Mouse (Mus musculus) ES-Bruce4 (cell line): ENCODE measurements around the gene Mycbpap. TPM values are rescaled to one million over a fixed set of nuclear protein-coding genes. Genes with fewer than 3 reads are reported as not detected.

Experiments
- H3K27ac ChIP-seq: 2 replicates; pipeline ENCODE4 v1.5.1; 2012; ENCODE audit warnings: low read length, inconsistent platforms; ENCODE audit not compliant: insufficient read depth
- H3K27me3 ChIP-seq: 2 replicates; pipeline ENCODE4 v1.6.1; 2012; ENCODE audit warnings: mild to moderate bottlenecking, low read length, inconsistent platforms; ENCODE audit not compliant: control insufficient read depth, poor library complexity, insufficient read depth, severe bottlenecking
- H3K36me3 ChIP-seq: 2 replicates; pipeline ENCODE4 v1.6.1; 2012; ENCODE audit warnings: inconsistent platforms, mild to moderate bottlenecking, low read length, moderate library complexity; ENCODE audit not compliant: control insufficient read depth, poor library complexity, insufficient read depth, severe bottlenecking
- H3K4me1 ChIP-seq: one replicate; pipeline ENCODE4 v1.8.1; 2011; ENCODE audit warnings: low read length; ENCODE audit not compliant: control insufficient read depth, insufficient read depth
- H3K4me3 ChIP-seq: 2 replicates; pipeline ENCODE4 v1.5.1; 2011; ENCODE audit warnings: low read depth, mild to moderate bottlenecking, low read length
- H3K9ac ChIP-seq: 2 replicates; pipeline ENCODE4 v1.6.1; 2012; ENCODE audit warnings: low read depth, mild to moderate bottlenecking, inconsistent platforms; ENCODE audit not compliant: poor library complexity, severe bottlenecking
- H3K9me3 ChIP-seq: replicated peaks from 2 replicates; pipeline ENCODE4 v1.6.1; 2012; ENCODE audit warnings: mild to moderate bottlenecking, low read length, inconsistent platforms; ENCODE audit not compliant: control insufficient read depth, poor library complexity, insufficient read depth, severe bottlenecking
- CTCF ChIP-seq: IDR thresholded peaks from one replicate; pipeline ENCODE4 v1.8.1; 2011; ENCODE audit warnings: low read depth, low read length
- EP300 ChIP-seq: IDR thresholded peaks from 2 replicates; pipeline ENCODE4 v1.6.1; 2011; ENCODE audit warnings: low read depth, low read length; ENCODE audit not compliant: insufficient read depth
- POLR2A ChIP-seq: IDR thresholded peaks from one replicate; pipeline ENCODE4 v1.8.1; 2011; ENCODE audit warnings: low read length; ENCODE audit not compliant: insufficient read depth
- polyA plus RNA-seq: library from polyadenylated mRNA; stranded (reverse); fragments of >200 nt; gene quantifications from 2 replicates; pipeline ENCODE4 v1.2.4, GENCODE M21; 2011; ENCODE audit warnings: low read depth; ENCODE audit not compliant: missing spikeins, insufficient read depth, insufficient read length

Mycbpap gene
- polyA plus RNA-seq, 1 experiment = 1.3 TPM

- Histone ChIP-seq H3K27me3 (no peaks in the 10 kb centered on the region), H3K9me3 (no peaks in the 10 kb centered on the region), H3K9ac (no peak overlapping the region), H3K36me3 (no peaks in the 10 kb centered on the region), H3K4me3 (no peak overlapping the region), H3K4me1 (peaks cover 2% of the 10 kb centered on the region), H3K27ac (no peak overlapping the region)
- TF ChIP-seq EP300 (no peak), POLR2A (no peak), CTCF (no peak)
Measured at GRCm38 (mm10) chr11:94498093-94498996, 23.2 kb downstream of the Mycbpap start.

DNA sequence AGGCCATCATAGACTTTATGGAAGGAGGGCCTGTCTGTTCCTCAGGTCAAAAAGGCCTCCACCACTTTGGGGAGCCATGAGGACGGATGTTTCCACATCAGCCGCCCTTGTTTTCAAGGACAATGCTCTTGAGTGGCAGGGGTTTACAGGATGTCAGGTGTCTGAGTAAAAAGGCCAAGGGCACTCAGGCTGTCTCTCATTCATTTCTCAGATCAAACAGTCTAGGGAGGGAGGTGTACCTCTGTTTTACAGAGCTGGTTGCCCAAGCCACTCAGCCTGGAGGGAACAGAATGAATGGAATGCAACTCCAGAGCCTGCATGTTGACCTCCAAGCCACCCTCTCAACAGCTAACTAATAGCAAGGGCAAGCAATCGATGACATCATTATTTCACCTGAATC, 26.1 kb downstream of the Mycbpap start:
- Histone ChIP-seq H3K4me1 (peaks cover 2% of the 10 kb centered on the region), H3K9ac (no peak overlapping the region), H3K36me3 (no peaks in the 10 kb centered on the region), H3K27me3 (no peaks in the 10 kb centered on the region), H3K27ac (no peak overlapping the region), H3K4me3 (no peak overlapping the region), H3K9me3 (no peaks in the 10 kb centered on the region)
- TF ChIP-seq CTCF (no peak), POLR2A (no peak), EP300 (no peak)

DNA sequence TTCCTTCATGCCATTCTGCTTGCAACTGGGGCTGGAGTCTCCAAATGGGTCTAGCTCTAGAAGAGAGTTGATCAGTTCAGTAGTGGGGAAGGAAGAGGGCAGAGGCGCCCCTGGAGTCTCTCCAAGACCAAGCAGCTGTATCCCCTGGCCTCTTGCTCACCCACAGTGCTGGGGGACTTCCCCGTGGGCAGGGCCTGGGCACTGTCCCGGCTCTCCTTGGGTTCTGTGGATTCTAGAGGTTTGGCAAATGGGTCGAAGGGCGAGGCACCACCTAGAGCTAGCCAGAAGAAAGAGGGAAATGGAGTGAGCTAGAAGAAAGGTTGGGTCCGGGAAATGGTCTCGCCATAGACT, 29.8 kb downstream of the Mycbpap start:
- H3K9ac ChIP-seq = peak overlapping the region; percentile 71
- H3K4me1 ChIP-seq = no peaks in the 10 kb centered on the region
- H3K36me3 ChIP-seq = no peaks in the 10 kb centered on the region
- TF ChIP-seq POLR2A (no peak), CTCF (no peak), EP300 (no peak)
- H3K27ac ChIP-seq = no peak overlapping the region
- H3K4me3 ChIP-seq = peak overlapping the region; percentile 62
- no peaks in the 10 kb centered on the region for H3K9me3 ChIP-seq
- no peaks in the 10 kb centered on the region for H3K27me3 ChIP-seq

- TF ChIP-seq POLR2A (no peak), EP300 (no peak)
- Histone ChIP-seq H3K9me3 (no peaks in the 10 kb centered on the region), H3K36me3 (no peaks in the 10 kb centered on the region), H3K4me1 (no peaks in the 10 kb centered on the region), H3K27ac (no peak overlapping the region), H3K9ac (peak overlapping the region; percentile 71), H3K27me3 (no peaks in the 10 kb centered on the region), H3K4me3 (peak overlapping the region; percentile 62)
Measured at GRCm38 (mm10) chr11:94491035-94491748, 30.4 kb downstream of the Mycbpap start.

DNA sequence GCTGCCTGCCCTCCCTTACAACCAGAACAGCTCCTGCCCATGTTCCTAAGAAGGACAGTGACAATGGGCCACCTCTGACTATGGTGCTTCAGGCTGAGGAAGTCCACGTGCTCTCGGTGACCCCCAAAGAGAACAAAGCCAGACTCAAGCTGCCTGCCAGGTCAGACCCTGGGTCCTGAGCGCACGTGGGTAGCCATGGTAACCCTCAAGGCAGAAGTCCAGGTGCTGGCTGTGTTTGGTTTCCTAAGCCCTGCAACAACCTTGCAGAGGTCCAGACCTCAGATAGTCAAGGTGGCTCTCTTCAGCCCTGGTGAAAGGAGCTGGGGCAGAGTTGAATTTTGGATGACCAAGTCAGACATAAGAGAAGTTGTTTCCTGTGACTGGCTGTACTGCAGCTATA, 31.8 kb downstream of the Mycbpap start:
- Histone ChIP-seq H3K27me3 (no peaks in the 10 kb centered on the region), H3K9me3 (no peaks in the 10 kb centered on the region), H3K27ac (no peak overlapping the region), H3K4me1 (no peaks in the 10 kb centered on the region), H3K9ac (no peak overlapping the region), H3K36me3 (no peaks in the 10 kb centered on the region), H3K4me3 (no peak overlapping the region)
- TF ChIP-seq CTCF (no peak), EP300 (no peak), POLR2A (no peak)

GRCm38 (mm10) chr11:94488767-94489533, 32.6 kb downstream of the Mycbpap start:
- Histone ChIP-seq H3K27ac (no peak overlapping the region), H3K27me3 (no peaks in the 10 kb centered on the region), H3K4me1 (no peaks in the 10 kb centered on the region), H3K36me3 (no peaks in the 10 kb centered on the region), H3K4me3 (no peak overlapping the region), H3K9me3 (no peaks in the 10 kb centered on the region), H3K9ac (no peak overlapping the region)
- TF ChIP-seq EP300 (no peak), CTCF (no peak), POLR2A (no peak)
